Mouse (Mus musculus) cerebellum, adult 2 months (tissue): ENCODE data around the gene Il20ra.

Experiments
- CTCF ChIP-seq: fragments of 200-500 bp; IDR thresholded peaks from 2 replicates; pipeline ENCODE4 v1.5.1; 2011; ENCODE audit warnings: low read depth, mild to moderate bottlenecking, control low read depth, low read length, moderate library complexity, borderline replicate concordance; ENCODE audit not compliant: insufficient read depth
- POLR2A ChIP-seq: fragments of 200-500 bp; IDR thresholded peaks from 2 replicates; pipeline ENCODE4 v1.6.1; 2011; ENCODE audit warnings: low read length, control low read depth, borderline replicate concordance; ENCODE audit not compliant: insufficient read depth

DNA sequence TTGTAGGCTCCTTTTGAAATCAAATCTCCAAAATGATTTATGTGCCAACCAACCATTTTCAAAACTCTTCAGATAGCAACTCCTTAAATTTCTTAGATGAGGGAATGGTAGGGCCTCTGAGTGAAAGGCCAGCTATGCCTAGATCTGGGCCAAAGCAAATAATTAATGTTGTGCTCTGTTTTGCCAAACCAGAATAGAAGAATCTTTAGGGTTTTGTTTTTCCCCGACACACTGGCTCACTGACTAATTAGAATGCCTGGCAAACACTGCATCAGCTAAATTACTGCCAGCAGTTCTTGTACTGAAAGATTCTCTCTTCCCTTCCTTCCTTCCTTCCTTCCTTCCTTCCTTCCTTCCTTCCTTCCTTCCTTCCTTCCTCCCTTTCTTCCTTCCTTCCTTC, 13.0 kb upstream of the Il20ra start:
- no peak for TF ChIP-seq POLR2A
- TF ChIP-seq CTCF, result no peak
